Mouse (Mus musculus) activated CD4-positive, CD25-positive, alpha-beta regulatory T cell, adult 4 months (primary cell): ENCODE measurements around the gene Ces5a. TPM values are rescaled to one million over a fixed set of nuclear protein-coding genes. Genes with fewer than 3 reads are reported as not detected.

Experiments used
- polyA plus RNA-seq, 2 experiments: library from polyadenylated mRNA; unstranded; fragments of 100-300 nt; shearing (Covaris generic); gene quantifications; one replicate each; pipeline ENCODE4 v1.2.1; 2017

The Ces5a gene
- polyA plus RNA-seq, 2 experiments from 2014 or later: not detected

Other genes starting within 250 kb of the Ces5a start
- gene Ces1g, start 198.5 kb downstream of the Ces5a start, polyA plus RNA-seq: not detected
- not detected for gene Ces1h, start 156.1 kb downstream of the Ces5a start, polyA plus RNA-seq